Mouse (Mus musculus) gonadal fat pad, adult 2 months (tissue): ENCODE data around the gene Tlk1. TPM values are rescaled to one million over a fixed set of nuclear protein-coding genes. Genes with fewer than 3 reads are reported as not detected.

Source experiments
- DNase-seq: peaks from one replicate; pipeline ENCODE4 v3.0.0-alpha.2; 2012; ENCODE audit warnings: low read depth
- polyA plus RNA-seq: library from polyadenylated mRNA; depleted of rRNA; stranded (reverse); fragments of >200 nt; gene quantifications from 2 replicates; pipeline ENCODE4 v1.2.3, GENCODE M21; 2012; rRNA removed

Gene Tlk1
- polyA plus RNA-seq: 14.1 and 19.8 TPM in 2 replicates

DNA sequence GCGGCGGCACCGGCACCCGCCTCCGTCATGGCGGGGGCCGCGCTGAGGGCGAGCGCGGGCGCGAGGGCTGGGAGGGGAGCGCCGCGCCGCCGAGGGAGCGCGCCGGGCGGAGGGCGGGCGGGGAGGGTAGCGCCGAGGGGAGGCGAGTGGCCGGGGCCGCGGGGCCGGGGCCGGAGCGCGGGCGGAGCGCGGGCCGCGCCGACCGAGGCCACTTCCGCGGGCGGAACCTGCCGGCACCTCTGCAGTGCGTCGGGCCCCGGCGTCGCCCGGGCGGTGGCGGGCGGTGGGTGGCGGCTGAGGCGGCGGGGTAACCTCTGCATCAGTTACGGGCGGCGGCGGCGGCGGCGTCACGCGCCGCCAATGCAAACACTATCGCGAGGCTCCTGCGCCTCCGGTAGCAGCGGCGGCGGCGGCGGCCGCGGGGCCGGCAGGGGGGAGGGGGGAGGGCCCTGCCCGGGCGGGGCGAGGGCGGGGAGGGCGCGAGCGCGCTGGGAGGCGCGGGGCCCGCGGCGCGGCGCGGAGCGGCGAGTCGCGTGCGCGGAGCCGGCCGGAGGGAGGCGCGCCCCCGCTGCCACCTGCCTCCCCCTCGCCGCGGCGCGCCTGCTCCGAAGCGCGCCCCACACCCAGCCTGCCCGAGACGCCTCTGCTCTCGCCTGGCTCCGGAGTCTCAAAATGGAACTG, at the start of gene Tlk1:
Gene Tlk1 (minus strand): TSS at position 358 of the 681 bp plus-strand sequence.
- DNase-seq: no peak

DNA sequence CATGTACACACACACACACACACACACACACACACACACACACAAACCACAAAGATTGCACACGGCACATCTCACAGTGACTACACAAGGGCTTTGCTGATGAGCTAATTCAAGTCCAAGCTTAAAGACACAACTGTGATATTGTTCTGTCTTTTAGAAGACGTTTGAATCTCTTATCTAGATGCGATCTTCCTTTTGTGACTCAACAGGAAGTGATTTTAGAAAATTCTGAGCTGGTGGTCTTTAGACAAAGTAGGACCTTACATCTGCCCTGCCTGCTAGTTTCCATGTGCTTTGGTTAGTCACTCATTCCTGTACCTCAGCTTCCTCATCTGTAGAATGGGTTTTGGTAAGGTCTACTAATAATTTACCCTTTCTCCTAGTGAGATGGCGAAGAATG, 49.6 kb upstream of the Tlk1 start:
- no peak for DNase-seq

DNA sequence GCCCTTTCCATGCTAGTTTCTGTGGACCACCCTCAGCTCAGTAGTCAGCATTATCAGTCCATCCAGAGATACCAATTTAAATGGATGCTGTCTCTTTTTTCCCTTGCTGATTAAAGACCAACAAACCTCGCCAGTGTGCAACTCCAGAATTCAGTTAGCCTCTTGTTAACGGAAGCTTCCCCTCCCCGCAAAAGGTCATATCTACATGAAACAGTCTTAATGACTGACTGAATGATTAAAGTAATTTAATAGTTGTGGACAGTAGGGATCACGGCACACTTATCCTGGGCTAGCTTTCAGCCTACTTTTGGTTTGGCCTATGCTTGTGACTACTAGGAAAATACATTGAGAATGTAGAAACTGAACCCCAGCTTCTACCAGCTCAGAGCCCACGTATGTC, 47.6 kb upstream of the Tlk1 start:
- DNase-seq: no peak

DNA sequence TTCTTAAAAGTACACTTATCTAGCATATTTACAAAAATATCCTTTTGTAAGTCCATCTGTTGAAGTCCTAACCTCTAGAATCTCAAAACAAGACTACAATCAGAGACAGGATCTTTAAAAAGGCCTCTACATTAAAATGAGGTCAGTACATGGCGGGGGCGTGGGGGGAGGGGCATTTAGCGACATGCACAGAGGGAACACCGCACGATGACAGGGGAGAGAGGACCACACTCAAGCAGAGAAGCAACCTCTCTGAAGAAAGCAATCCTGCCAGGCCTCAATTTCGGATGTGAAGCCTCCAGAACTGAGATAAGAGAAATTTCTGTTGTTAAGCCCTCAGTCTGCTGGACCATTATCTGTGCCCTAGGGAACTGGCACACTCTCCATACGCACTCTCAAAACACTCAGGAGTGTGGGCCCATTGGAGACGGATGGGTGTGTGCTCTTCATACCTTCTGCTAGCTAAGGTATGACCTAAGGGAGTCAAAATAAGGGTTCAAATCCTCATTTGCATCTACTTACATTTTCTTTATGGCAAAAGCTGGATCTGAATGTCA, 46.0 kb upstream of the Tlk1 start:
- DNase-seq: no peak

DNA sequence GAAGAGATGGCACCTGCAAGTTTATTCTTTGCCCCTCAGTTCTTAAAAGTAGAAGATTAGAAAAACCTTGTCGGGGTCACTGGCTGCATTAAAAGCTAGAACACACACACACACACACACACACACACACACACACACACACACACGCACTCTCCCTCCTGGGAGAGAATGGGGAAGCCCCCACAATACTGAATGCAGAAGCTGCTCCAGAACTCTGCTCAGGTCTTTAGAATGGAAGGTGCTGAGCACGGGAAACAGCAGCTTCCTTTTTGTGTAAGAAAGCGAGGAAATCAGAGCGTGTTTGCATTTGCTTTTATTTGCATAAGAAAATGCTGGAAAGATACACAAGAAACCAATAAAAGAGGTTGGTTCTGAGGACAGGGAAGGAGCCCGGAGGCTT, 45.3 kb upstream of the Tlk1 start:
- no peak for DNase-seq

DNA sequence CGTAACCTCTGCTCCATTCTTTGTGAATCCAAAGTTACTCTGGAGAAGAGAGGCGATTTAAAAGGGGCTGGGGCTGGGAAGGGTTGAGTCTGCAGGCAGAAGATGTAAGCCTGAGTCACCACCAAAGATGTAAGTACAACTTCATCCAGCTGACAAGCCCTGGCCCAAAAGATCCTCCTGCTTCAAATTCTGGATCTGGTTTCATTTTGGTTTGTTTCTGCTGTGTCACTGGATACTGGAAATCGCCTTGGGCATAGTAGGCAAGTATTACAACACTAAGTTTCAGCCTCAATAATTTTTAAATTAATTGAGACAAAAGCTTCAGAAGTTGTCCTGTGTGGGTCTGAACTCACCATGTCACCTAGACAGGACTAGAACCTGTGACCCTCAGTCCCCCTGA, 43.6 kb upstream of the Tlk1 start:
- no peak for DNase-seq

DNA sequence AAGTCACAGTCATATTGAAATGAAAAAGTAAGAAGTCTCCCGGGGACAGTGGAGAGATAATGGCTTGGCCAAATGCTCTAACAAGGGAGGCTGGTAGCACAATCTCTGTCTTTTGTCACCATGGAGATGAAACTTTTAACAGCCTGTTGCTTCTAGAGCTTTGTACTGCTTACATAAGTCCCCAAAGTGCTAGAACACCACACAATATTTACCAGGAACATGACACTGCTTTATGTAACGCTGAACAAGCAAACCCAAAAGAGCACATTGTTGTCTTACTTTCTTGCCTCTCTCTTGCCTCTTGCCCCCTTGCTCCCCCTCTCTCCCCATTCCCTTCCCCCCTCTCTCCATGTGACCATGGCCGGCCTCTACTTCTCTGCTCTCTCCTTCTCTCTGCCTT, 41.7 kb upstream of the Tlk1 start:
- DNase-seq: no peak

DNA sequence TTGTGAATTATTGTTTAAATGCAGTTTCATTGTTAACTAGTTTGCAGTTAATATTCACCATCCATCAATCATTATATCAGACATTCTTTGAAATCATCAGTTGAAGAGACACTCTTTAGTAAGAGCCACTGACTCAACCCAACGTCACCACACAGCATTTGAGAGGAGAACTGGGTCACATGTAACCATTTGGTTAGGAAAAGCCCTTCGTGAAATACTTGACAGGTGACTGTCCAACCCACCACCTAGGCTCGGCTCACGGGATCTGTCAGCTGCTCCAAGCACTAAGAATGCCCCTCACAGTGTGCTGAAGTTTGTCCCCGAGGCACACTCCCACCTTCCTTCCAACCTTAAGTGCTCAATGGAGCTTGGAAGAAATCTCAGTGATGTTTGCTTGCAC, 37.4 kb upstream of the Tlk1 start:
- DNase-seq: no peak

DNA sequence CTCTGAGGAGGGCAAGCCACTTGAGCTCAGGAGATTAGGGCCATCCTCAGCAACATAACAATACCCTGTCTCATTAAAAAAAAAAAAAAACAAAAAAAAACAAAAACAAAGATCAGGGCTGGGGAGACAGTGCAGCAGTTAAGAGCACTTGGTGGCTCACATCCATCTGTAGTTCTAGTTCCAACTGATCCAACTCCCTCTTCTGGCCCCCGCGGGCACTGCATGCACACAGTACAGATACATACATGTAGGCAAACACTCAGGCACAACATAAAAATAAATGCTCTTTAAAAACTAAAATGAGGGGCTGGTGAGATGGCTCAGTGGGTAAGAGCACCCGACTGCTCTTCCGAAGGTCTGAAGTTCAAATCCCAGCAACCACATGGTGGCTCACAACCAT, 34.2 kb upstream of the Tlk1 start:
- no peak for DNase-seq

DNA sequence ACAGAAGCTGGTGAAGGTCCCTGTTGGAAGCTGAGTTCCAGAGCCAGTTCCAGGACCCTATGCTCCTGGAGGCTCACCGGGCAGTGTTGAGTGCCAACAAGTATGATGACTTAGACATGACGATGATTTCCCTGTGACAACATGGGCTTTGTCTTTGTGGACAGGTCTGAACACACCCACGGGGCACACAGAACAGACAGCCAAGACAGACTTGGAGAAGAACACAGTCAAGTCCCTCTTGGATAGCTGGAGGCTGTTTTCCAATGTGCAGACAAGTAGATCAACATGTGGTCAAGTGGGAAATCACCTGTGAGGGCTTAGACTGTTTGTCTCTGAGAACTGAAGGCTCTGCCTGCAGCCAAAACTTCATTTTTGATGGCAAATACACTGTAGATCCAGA, 31.4 kb upstream of the Tlk1 start:
- DNase-seq: peak; percentile 89

DNA sequence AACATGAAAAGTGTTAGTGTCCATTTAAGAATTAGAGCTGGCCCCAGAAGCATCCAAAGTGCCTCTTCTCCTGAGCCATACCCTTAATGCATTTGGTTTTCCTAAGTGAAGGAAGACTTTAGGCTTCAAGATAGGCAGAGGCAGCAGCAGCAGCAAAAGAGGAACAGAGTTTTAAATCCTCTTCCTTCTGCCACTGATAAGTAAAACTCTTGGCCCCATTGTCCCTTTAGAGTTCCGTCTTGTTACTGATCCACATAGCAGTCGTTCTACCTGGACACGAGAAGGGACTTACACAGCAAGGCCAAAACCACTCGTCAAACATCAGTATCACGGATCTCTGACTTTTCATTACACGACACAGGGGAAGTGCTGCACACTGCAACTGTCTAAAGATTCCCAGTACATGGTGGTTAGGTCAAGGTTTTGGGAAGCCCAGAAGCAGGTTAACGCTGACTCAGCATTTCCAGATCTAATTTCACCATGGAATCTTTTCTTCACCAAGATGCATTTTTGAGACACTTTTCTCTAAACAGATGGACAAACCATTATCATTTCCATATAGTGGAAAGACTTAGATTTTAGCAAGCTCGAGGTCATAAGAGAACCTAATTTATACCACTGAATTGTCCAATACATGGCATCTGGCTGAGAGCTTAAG, 28.8 kb upstream of the Tlk1 start:
- DNase-seq: no peak

DNA sequence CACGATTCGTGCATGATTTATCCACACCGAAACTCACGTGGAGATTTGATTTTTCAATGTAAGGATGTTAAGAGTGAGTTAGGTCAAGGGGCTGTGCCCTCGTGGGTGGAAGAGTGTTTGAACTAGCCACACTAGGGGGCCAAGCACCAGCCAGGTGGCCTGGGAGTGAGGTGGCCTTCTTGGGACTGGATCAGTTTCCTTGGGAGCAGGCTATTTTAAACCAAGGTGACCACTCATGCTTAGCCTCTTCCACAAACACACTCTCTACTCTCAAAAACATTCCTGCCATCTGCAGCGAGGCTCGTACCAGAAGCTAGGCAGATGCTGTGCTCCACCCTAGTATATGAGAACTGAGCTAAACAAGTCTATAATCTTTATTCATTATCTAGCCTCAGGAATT, 27.8 kb upstream of the Tlk1 start:
- DNase-seq: no peak

DNA sequence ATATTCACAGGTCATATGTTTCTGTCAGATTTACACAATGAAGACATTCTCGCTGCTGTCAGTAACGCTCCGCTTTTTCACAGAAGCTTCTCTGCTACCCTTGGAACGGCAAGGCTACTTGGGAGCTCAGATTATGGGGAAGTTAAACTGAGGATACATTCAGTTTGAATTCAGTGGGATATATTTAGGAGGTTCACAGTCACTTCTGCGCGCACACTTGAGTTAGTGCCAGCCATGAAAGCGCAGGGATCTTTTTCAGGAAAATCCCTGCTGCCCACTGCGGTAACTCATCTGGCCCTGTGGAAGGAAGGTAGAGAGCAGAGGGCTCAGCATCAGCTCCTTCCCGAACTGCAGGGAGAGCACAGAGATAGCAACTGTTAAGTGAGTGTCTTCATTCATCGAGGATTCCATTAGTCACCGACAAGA, 27.3 kb upstream of the Tlk1 start:
- no peak for DNase-seq

DNA sequence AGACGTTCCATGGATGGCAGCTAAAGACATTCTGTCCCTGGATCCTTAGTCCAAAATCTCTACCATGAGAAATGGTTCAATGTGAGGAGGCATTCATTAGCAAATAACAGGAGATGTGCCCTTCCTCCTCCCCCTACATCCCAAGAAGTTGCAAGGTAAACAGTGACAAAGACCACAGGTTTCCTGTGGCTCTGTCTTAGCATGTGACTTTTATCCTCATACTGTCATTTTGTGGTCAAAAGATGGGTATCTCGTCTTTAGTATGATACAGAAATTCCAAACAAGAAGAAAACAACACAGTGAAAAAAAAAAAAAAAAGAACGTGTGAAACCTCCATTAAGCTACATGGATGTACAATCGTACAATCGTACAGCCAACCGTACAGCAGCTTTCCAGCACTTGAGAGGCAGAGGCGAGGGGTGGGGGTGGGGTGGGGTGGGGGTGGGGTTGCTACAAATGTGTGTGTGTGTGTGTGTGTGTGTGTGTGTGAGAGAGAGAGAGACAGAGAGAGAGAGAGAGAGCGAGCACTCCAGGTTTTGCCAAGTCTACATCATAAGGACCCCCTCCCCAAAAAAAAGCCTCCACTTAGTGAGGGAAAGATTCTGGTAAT, 26.8 kb upstream of the Tlk1 start:
- no peak for DNase-seq

DNA sequence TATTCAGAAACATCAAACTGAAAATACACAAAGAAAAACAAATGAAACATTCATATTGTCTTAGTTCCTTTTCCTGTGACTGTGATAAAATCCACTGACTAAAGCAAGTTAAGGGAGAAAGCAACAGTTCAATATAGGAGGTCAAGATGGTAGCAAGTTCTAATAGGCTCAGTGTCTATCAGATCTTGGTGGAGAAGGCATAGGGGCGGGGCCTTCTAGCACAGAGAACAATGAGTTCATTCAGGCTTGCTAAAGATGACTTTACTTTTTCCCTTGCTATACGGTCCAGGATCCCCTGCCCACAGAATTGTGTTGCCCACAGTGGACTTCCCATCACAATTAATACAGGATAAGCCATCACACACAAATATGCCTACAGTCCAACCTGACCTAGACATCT, 20.3 kb upstream of the Tlk1 start:
- no peak for DNase-seq

DNA sequence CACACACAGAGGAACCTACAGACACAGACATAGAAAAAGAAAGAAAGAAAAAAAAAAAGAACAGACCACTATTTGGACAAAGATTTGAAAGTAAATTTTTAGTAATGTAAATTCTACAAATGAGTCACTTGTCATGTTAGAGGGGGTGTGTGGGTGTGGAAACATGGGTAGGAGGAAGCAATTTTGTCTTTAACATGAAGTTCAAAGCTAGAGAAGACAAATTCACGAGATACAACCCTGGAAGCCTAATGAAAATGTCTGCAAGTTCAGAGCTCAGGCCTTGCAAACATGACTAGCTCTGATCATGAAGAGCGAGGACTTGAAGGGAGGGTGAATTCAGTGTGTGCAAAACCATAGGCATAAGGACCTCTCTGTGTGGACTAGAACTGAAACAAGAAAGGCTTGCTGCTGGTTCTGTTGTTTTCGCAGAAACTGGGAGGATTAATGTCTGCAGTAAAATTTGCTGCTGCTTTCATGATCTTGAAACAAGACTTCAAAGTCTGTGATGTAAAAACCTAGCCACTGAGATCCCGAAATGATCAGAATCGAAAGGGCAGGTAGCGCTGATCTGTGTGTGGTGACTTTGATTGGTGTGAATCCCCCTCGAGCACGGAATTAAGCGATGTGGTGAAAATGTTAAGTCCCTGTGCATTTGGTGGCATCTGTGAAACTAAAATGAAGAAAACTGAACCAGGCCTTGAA, 19.3 kb upstream of the Tlk1 start:
- no peak for DNase-seq

DNA sequence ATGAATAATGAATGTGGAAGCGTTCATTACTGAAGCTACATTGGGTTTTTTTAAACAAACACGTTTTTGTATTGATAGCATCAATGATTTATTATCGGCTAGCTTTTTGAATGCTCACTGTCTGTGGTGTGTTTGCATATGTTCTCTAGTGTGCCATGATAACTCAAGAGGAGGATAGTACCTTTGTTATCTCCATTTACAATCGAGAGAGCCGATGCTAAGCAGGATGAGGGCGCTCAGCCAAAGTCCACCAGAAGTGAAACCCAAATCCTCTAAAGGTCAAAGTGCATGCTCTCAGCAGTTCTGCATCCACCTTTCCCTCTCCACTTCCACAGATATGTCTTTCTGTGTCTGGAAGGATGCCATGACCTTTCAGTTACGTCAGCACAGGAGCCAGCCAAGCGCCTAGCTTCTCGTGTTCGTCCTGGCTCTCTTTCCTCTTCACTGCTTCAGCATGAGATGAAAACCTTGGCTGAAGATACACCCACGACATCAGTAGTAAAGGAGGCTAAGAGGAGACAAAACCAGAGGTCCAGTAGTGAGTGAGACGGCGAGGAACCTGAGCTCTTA, 16.6 kb upstream of the Tlk1 start:
- no peak for DNase-seq

DNA sequence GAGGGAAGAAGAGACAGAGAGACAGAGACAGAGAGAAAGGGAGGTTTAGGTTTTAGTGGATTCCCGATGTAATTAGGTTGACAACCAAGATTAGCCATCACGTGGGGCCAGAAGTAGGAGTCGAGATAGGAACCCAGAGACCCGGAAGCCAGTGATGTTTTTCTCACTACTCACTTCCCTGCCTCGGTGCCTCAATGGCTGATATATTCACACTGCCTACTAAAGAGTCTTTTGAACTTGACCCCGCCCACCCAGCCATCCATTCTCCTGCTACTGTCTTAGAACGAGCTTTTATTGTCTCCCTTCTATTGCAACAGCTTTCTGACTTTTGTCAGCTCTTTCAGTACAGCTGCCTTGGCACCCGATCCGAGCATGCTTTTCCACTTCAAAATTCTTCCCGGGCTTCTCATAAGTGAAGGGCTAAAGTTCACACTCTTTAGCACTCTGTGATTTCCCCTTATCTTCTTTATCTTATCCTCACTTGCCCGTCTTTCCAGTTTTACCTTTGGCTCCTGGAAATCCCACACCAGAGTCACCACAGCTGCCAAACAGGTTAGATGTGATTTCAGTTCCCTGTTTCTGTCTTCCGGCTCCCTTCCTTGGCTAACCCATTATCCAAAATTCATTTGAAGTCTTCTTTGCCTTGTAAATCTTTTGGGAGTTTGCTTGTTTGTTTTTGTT, 13.1 kb upstream of the Tlk1 start:
- peak; percentile 57 for DNase-seq

DNA sequence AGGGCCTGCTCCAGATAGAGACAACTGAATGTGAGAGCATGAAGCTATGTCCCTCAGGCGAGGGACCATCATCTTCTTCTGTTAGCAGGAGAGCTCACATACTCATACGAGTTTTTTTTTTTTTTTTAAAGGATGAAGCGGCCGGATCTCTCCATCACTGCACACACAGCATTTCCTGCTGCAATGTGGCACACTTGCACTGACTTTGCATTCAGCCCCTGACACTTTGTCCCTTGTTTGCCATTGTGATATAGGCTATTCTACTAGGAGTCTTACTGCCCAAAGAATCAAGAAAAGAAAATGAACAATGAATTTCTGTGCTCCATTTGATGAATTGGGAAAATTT, 10.8 kb upstream of the Tlk1 start:
- no peak for DNase-seq

DNA sequence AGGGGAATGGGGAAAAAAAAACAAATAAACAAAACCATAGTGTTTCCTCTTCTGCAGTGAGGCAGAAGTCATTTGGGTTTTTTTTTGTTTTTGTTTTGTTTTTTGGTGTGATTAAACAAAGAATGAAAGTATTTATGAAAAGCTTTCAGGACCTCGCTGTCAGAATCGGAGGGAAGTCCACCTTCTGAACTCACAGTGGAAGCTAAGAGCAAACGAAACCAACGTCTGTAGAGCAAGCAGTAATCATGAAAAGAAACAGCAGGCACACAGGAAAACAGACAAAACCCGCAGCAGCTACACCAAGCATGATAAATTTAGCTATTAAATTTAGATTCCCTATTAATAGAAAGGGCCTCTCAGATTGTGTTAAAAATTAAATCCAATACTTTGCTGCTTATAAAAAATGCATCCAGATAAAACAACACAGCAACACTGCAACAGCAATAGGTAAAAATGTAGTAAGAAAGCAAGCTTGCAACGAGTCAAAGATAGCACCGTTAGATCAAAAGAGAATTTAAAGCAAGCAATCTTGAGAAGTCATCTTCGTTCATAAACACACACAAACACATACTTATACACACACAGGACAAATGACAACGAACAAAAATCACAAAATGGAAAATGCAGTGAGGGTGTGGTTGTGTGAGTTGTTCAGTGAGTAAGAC, 10.2 kb upstream of the Tlk1 start:
- no peak for DNase-seq

DNA sequence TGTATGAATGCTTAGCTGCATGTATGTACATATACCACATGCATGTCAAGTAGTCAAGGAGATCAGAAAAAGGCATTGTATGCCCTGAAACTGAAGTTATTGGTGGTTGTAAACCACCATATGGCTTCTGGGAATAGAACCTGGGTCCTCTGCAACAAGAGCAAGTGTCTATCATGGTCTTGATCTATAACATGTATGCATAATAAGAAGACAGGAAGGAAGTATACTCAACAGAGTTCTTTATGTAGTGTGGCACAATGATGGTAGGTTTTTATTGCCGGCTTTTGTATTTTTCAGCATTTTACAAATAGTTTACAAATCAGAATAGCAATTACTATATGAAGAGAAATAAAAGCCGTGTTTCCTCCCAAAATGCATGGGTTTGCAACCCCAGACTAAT, 9.7 kb upstream of the Tlk1 start:
- no peak for DNase-seq
